Mouse (Mus musculus): Measurements from ENCODE around the gene Spag5. TPM values are rescaled to one million over a fixed set of nuclear protein-coding genes. Genes with fewer than 3 reads are reported as not detected.
A peak's percentile ranks its signal among the peaks of the same experiment; 100 is the strongest.

Gene Spag5
- polyA plus RNA-seq (2014; fragmentation: Nextera tagmentation; extraction: Ambion mirVana): 54.8 and 62.0 TPM in 2 replicates

- DNase-seq (ENCODE audit: low spot score) (peak; percentile 96), ATAC-seq (replicated peaks; ENCODE audit: insufficient number of reproducible peaks, low FRiP score, low TSS enrichment, low read depth) (peak; percentile 99)
- peak within 1 kb of the TSS; percentile 68 for H3K4me2 ChIP-seq (ENCODE audit: low read depth, low read length)
- no peaks in the 10 kb centered on the region for H3K9me3 ChIP-seq (replicated peaks; ENCODE audit: control insufficient read depth, low read length)
- H3K36me3 ChIP-seq (replicated peaks; ENCODE audit: control insufficient read depth, insufficient read depth, low read depth, low read length): peaks cover 10% of the 10 kb centered on the region
- peak within 1 kb of the TSS; percentile 83 for H3K9ac ChIP-seq (replicated peaks; ENCODE audit: low read length)
- 0% methylated on average over 49 of the region's 49 CpGs for WGBS
- H3K27ac ChIP-seq (replicated peaks; ENCODE audit: low read depth, low read length): no peak within 1 kb of the TSS; the same call in 1 of the 2 replicates
- no peaks in the 10 kb centered on the region for H3K4me1 ChIP-seq (ENCODE audit: control insufficient read depth, insufficient read depth, low read length)
- no peaks in the 10 kb centered on the region for H3K27me3 ChIP-seq (ENCODE audit: control insufficient read depth, insufficient read depth, low read length)
- H3K4me3 ChIP-seq (ENCODE audit: low read depth, low read length): peak within 1 kb of the TSS; percentile 85
Measured at GRCm38 (mm10) chr11:78301357-78302084, at the start of gene Spag5. Gene Spag5 (plus strand): TSS chr11:78301529.

- H3K4me1 ChIP-seq (ENCODE audit: control insufficient read depth, insufficient read depth, low read length): no peaks in the 10 kb centered on the region
- ATAC-seq (replicated peaks; ENCODE audit: insufficient number of reproducible peaks, low FRiP score, low TSS enrichment, low read depth) (no peak), DNase-seq (ENCODE audit: low spot score) (no peak)
- H3K4me3 ChIP-seq (ENCODE audit: low read depth, low read length): no peak overlapping the region
- WGBS: 88% methylated on average over 1 of the region's 1 CpGs
- no peaks in the 10 kb centered on the region for H3K36me3 ChIP-seq (replicated peaks; ENCODE audit: control insufficient read depth, insufficient read depth, low read depth, low read length)
- H3K27ac ChIP-seq (replicated peaks; ENCODE audit: low read depth, low read length): no peak overlapping the region
- H3K9me3 ChIP-seq (replicated peaks; ENCODE audit: control insufficient read depth, low read length): no peaks in the 10 kb centered on the region
- no peak overlapping the region for H3K4me2 ChIP-seq (ENCODE audit: low read depth, low read length)
- no peaks in the 10 kb centered on the region; the same call in 1 of the 2 replicates for H3K27me3 ChIP-seq (ENCODE audit: control insufficient read depth, insufficient read depth, low read length)
- no peak overlapping the region for H3K9ac ChIP-seq (replicated peaks; ENCODE audit: low read length)
Measured at GRCm38 (mm10) chr11:78256618-78257017, 44.7 kb upstream of the Spag5 start.

GRCm38 (mm10) chr11:78260489-78261258 is 40.7 kb upstream of the Spag5 start:
- Histone ChIP-seq H3K4me1 (ENCODE audit: control insufficient read depth, insufficient read depth, low read length) (no peaks in the 10 kb centered on the region), H3K27ac (replicated peaks; ENCODE audit: low read depth, low read length) (no peak overlapping the region), H3K9ac (replicated peaks; ENCODE audit: low read length) (no peak overlapping the region), H3K27me3 (ENCODE audit: control insufficient read depth, insufficient read depth, low read length) (no peaks in the 10 kb centered on the region; the same call in 1 of the 2 replicates), H3K4me3 (ENCODE audit: low read depth, low read length) (peak overlapping the region; percentile 67; the same call in 1 of the 2 replicates), H3K4me2 (ENCODE audit: low read depth, low read length) (no peak overlapping the region; the same call in 1 of the 2 replicates), H3K36me3 (replicated peaks; ENCODE audit: control insufficient read depth, insufficient read depth, low read depth, low read length) (peaks cover 4% of the 10 kb centered on the region), H3K9me3 (replicated peaks; ENCODE audit: control insufficient read depth, low read length) (no peaks in the 10 kb centered on the region)
- no peak for DNase-seq (ENCODE audit: low spot score)
- ATAC-seq (replicated peaks; ENCODE audit: insufficient number of reproducible peaks, low FRiP score, low TSS enrichment, low read depth): no peak
- WGBS: 98% methylated on average over 2 of the region's 2 CpGs

- peak; percentile 91 for ATAC-seq (replicated peaks; ENCODE audit: insufficient number of reproducible peaks, low FRiP score, low TSS enrichment, low read depth)
- Histone ChIP-seq H3K27ac (replicated peaks; ENCODE audit: low read depth, low read length) (0 out of 2 replicates have a peak within 1 kb of the TSS, but pooled peaks have one; percentile 15), H3K36me3 (replicated peaks; ENCODE audit: control insufficient read depth, insufficient read depth, low read depth, low read length) (peaks cover 9% of the 10 kb centered on the region), H3K4me3 (ENCODE audit: low read depth, low read length) (peak within 1 kb of the TSS; percentile 67), H3K4me2 (ENCODE audit: low read depth, low read length) (peak within 1 kb of the TSS; percentile 43), H3K4me1 (ENCODE audit: control insufficient read depth, insufficient read depth, low read length) (no peaks in the 10 kb centered on the region), H3K9me3 (replicated peaks; ENCODE audit: control insufficient read depth, low read length) (no peaks in the 10 kb centered on the region), H3K9ac (replicated peaks; ENCODE audit: low read length) (peak within 1 kb of the TSS; percentile 66), H3K27me3 (ENCODE audit: control insufficient read depth, insufficient read depth, low read length) (no peaks in the 10 kb centered on the region; the same call in 1 of the 2 replicates)
- DNase-seq (ENCODE audit: low spot score): peak; percentile 95
- under 1% methylated on average over 109 of the region's 115 CpGs for WGBS
Measured at GRCm38 (mm10) chr11:78261380-78262352, 39.7 kb upstream of the Spag5 start, which contains the start of gene 2610507B11Rik. Gene 2610507B11Rik (plus strand): TSS chr11:78261752.

GRCm38 (mm10) chr11:78262550-78262949 is 38.8 kb upstream of the Spag5 start:
- no peak for ATAC-seq (replicated peaks; ENCODE audit: insufficient number of reproducible peaks, low FRiP score, low TSS enrichment, low read depth)
- 3% methylated on average over 8 of the region's 8 CpGs for WGBS
- peak overlapping the region; percentile 43 for H3K4me2 ChIP-seq (ENCODE audit: low read depth, low read length)
- H3K9me3 ChIP-seq (replicated peaks; ENCODE audit: control insufficient read depth, low read length): no peaks in the 10 kb centered on the region
- peak; percentile 85 for DNase-seq (ENCODE audit: low spot score)
- H3K4me1 ChIP-seq (ENCODE audit: control insufficient read depth, insufficient read depth, low read length): no peaks in the 10 kb centered on the region
- H3K27ac ChIP-seq (replicated peaks; ENCODE audit: low read depth, low read length): no peak overlapping the region
- peaks cover 13% of the 10 kb centered on the region for H3K36me3 ChIP-seq (replicated peaks; ENCODE audit: control insufficient read depth, insufficient read depth, low read depth, low read length)
- H3K4me3 ChIP-seq (ENCODE audit: low read depth, low read length): peak overlapping the region; percentile 67
- H3K27me3 ChIP-seq (ENCODE audit: control insufficient read depth, insufficient read depth, low read length): no peaks in the 10 kb centered on the region; the same call in 1 of the 2 replicates
- no peak overlapping the region for H3K9ac ChIP-seq (replicated peaks; ENCODE audit: low read length)

- Histone ChIP-seq H3K27me3 (ENCODE audit: control insufficient read depth, insufficient read depth, low read length) (no peaks in the 10 kb centered on the region), H3K9me3 (replicated peaks; ENCODE audit: control insufficient read depth, low read length) (no peaks in the 10 kb centered on the region), H3K27ac (replicated peaks; ENCODE audit: low read depth, low read length) (no peak overlapping the region), H3K9ac (replicated peaks; ENCODE audit: low read length) (no peak overlapping the region), H3K4me2 (ENCODE audit: low read depth, low read length) (no peak overlapping the region), H3K4me3 (ENCODE audit: low read depth, low read length) (no peak overlapping the region), H3K4me1 (ENCODE audit: control insufficient read depth, insufficient read depth, low read length) (no peaks in the 10 kb centered on the region), H3K36me3 (replicated peaks; ENCODE audit: control insufficient read depth, insufficient read depth, low read depth, low read length) (peaks cover 21% of the 10 kb centered on the region)
- ATAC-seq (replicated peaks; ENCODE audit: insufficient number of reproducible peaks, low FRiP score, low TSS enrichment, low read depth) (no peak), DNase-seq (ENCODE audit: low spot score) (no peak)
- 93% methylated on average over 6 of the region's 6 CpGs for WGBS
Measured at GRCm38 (mm10) chr11:78265571-78265970, 35.8 kb upstream of the Spag5 start.

- no peak for ATAC-seq (replicated peaks; ENCODE audit: insufficient number of reproducible peaks, low FRiP score, low TSS enrichment, low read depth)
- Histone ChIP-seq H3K4me1 (ENCODE audit: control insufficient read depth, insufficient read depth, low read length) (no peaks in the 10 kb centered on the region), H3K27me3 (ENCODE audit: control insufficient read depth, insufficient read depth, low read length) (no peaks in the 10 kb centered on the region), H3K4me3 (ENCODE audit: low read depth, low read length) (no peak overlapping the region), H3K4me2 (ENCODE audit: low read depth, low read length) (no peak overlapping the region), H3K36me3 (replicated peaks; ENCODE audit: control insufficient read depth, insufficient read depth, low read depth, low read length) (peaks cover 19% of the 10 kb centered on the region), H3K9me3 (replicated peaks; ENCODE audit: control insufficient read depth, low read length) (no peaks in the 10 kb centered on the region), H3K9ac (replicated peaks; ENCODE audit: low read length) (no peak overlapping the region), H3K27ac (replicated peaks; ENCODE audit: low read depth, low read length) (no peak overlapping the region)
- DNase-seq (ENCODE audit: low spot score): no peak
- 93% methylated on average over 13 of the region's 13 CpGs for WGBS
Measured at GRCm38 (mm10) chr11:78271986-78272385, 29.3 kb upstream of the Spag5 start.

All from embryonic facial prominence, embryonic 11.5 days (tissue).